Mouse (Mus musculus) ES-Bruce4 (cell line): ENCODE results near the gene E130208F15Rik. TPM values are rescaled to one million over a fixed set of nuclear protein-coding genes. Genes with fewer than 3 reads are reported as not detected.

Experiments used
- H3K27ac ChIP-seq: 2 replicates; pipeline ENCODE4 v1.5.1; 2012; ENCODE audit warnings: low read length, inconsistent platforms; ENCODE audit not compliant: insufficient read depth
- H3K27me3 ChIP-seq: 2 replicates; pipeline ENCODE4 v1.6.1; 2012; ENCODE audit warnings: mild to moderate bottlenecking, low read length, inconsistent platforms; ENCODE audit not compliant: control insufficient read depth, poor library complexity, insufficient read depth, severe bottlenecking
- H3K36me3 ChIP-seq: 2 replicates; pipeline ENCODE4 v1.6.1; 2012; ENCODE audit warnings: inconsistent platforms, mild to moderate bottlenecking, low read length, moderate library complexity; ENCODE audit not compliant: control insufficient read depth, poor library complexity, insufficient read depth, severe bottlenecking
- H3K4me1 ChIP-seq: one replicate; pipeline ENCODE4 v1.8.1; 2011; ENCODE audit warnings: low read length; ENCODE audit not compliant: control insufficient read depth, insufficient read depth
- H3K4me3 ChIP-seq: 2 replicates; pipeline ENCODE4 v1.5.1; 2011; ENCODE audit warnings: low read depth, mild to moderate bottlenecking, low read length
- H3K9ac ChIP-seq: 2 replicates; pipeline ENCODE4 v1.6.1; 2012; ENCODE audit warnings: low read depth, mild to moderate bottlenecking, inconsistent platforms; ENCODE audit not compliant: poor library complexity, severe bottlenecking
- H3K9me3 ChIP-seq: replicated peaks from 2 replicates; pipeline ENCODE4 v1.6.1; 2012; ENCODE audit warnings: mild to moderate bottlenecking, low read length, inconsistent platforms; ENCODE audit not compliant: control insufficient read depth, poor library complexity, insufficient read depth, severe bottlenecking
- CTCF ChIP-seq: IDR thresholded peaks from one replicate; pipeline ENCODE4 v1.8.1; 2011; ENCODE audit warnings: low read depth, low read length
- EP300 ChIP-seq: IDR thresholded peaks from 2 replicates; pipeline ENCODE4 v1.6.1; 2011; ENCODE audit warnings: low read depth, low read length; ENCODE audit not compliant: insufficient read depth
- POLR2A ChIP-seq: IDR thresholded peaks from one replicate; pipeline ENCODE4 v1.8.1; 2011; ENCODE audit warnings: low read length; ENCODE audit not compliant: insufficient read depth
- polyA plus RNA-seq: library from polyadenylated mRNA; stranded (reverse); fragments of >200 nt; gene quantifications from 2 replicates; pipeline ENCODE4 v1.2.4, GENCODE M21; 2011; ENCODE audit warnings: low read depth; ENCODE audit not compliant: missing spikeins, insufficient read depth, insufficient read length

The E130208F15Rik gene
- polyA plus RNA-seq, 1 experiment = 0.58 TPM

DNA sequence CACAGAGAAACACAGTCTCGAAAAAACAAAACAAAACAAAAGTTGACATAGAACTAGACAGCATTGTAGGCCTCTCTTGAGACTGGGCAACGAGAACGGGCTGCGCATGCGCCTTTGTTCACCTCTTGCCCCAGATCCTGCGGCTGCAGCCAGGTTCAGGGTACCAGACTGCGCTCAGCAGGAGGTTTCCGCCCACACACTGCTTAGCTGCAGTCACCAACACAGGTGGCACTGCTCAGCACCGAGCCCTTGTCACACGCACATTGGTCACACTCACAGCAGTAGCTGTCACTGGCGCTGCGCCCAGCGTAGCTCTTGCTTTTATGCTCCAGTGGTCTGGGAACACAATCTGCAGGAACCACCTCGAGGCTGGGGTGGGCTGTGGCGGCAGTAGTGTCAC lies 5.6 kb downstream of the E130208F15Rik start:
- Histone ChIP-seq H3K36me3 (no peaks in the 10 kb centered on the region), H3K4me3 (0 out of 2 replicates have a peak overlapping the region, but pooled peaks have one; percentile 10), H3K9ac (no peak overlapping the region), H3K9me3 (no peaks in the 10 kb centered on the region), H3K27ac (no peak overlapping the region), H3K27me3 (no peaks in the 10 kb centered on the region), H3K4me1 (no peaks in the 10 kb centered on the region)
- TF ChIP-seq POLR2A = no peak
- no peak for TF ChIP-seq EP300
- TF ChIP-seq CTCF = no peak

DNA sequence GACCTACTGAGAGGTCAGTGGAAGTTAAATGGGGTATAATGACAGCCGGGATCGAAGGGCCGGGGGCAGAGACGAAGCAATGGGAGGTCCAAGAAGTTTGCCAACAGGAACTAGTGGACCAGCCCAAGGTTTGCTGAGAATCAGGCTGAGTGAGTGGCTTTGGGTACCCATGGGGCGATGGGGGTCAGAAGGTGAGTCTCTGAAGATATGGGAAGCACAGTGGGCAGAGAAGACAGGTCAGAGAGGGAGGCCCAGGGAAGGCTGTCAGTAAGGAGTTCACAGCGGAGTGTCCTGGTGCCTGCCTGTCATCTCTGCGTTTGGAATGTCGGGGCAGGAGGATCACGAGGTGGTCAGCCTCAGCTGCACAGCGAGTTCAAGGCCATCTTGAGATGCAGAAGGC lies 6.8 kb downstream of the E130208F15Rik start:
- H3K27me3 ChIP-seq = no peaks in the 10 kb centered on the region
- H3K9me3 ChIP-seq = no peaks in the 10 kb centered on the region
- no peak overlapping the region for H3K4me3 ChIP-seq
- no peak overlapping the region for H3K27ac ChIP-seq
- H3K9ac ChIP-seq = no peak overlapping the region
- no peaks in the 10 kb centered on the region for H3K4me1 ChIP-seq
- H3K36me3 ChIP-seq = no peaks in the 10 kb centered on the region
- TF ChIP-seq POLR2A (no peak), EP300 (no peak), CTCF (no peak)

DNA sequence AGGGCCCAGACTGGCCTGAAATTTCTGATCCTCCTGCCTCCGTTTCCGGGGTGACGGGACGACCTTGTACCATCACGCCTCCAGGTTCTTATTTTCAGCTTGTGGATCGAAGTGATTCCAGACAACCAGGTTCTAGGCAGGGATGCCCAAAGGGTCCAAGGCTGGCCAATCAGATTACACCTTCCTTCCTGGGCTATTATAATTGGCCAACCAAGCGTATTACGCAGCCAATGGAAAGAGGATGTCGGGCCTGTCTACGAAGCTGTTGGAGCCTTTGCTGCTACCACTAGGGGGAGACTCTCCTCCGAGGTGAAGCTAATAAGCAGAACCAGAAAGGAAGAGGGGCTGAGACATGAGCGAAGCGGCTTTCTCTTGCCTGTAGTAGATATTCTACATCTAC lies 10.3 kb downstream of the E130208F15Rik start:
- H3K27me3 ChIP-seq = no peaks in the 10 kb centered on the region
- no peak overlapping the region for H3K27ac ChIP-seq
- peak; percentile 23 for TF ChIP-seq POLR2A
- peak; percentile 90 for TF ChIP-seq CTCF
- TF ChIP-seq EP300 = no peak
- peak overlapping the region; percentile 30; the same call in 1 of the 2 replicates for H3K4me3 ChIP-seq
- no peaks in the 10 kb centered on the region for H3K4me1 ChIP-seq
- no peaks in the 10 kb centered on the region for H3K9me3 ChIP-seq
- H3K9ac ChIP-seq = 0 out of 2 replicates have a peak overlapping the region, but pooled peaks have one; percentile 41
- H3K36me3 ChIP-seq = no peaks in the 10 kb centered on the region

DNA sequence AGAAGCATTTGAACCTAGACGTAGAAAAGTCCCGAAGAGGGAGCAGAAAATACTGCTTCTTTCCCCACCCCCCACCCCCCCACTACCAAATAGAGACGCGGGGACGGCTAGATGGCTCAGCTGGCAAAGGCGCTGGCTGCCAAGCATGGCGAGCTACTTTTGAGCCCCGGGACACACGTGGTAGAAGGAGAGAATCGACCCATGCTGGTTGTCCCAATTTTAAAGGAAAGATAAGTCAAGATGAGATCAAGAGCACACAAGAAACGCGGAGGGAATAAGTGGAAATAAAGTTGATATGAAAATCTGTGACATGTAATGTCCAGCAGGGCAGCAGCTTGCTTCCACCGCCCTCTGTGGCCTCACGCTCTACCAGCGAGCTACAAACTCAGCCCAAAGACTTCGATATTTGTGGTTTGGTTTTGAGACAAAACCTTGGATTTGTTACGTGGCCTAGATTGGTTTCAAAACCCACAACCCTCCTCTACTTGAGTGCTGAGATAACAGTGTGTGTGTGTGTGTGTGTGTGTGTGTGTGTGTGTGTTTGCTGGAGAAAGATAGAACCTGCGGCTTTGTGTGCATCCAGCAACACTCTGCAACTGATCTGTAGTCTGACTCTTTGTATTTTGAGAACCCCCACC lies 11.2 kb downstream of the E130208F15Rik start:
- H3K36me3 ChIP-seq = no peaks in the 10 kb centered on the region
- peak overlapping the region; percentile 41; the same call in 1 of the 2 replicates for H3K9ac ChIP-seq
- TF ChIP-seq EP300 (no peak), CTCF (no peak), POLR2A (no peak)
- H3K4me3 ChIP-seq = no peak overlapping the region
- no peaks in the 10 kb centered on the region for H3K27me3 ChIP-seq
- H3K27ac ChIP-seq = no peak overlapping the region
- H3K4me1 ChIP-seq = no peaks in the 10 kb centered on the region
- no peaks in the 10 kb centered on the region for H3K9me3 ChIP-seq

DNA sequence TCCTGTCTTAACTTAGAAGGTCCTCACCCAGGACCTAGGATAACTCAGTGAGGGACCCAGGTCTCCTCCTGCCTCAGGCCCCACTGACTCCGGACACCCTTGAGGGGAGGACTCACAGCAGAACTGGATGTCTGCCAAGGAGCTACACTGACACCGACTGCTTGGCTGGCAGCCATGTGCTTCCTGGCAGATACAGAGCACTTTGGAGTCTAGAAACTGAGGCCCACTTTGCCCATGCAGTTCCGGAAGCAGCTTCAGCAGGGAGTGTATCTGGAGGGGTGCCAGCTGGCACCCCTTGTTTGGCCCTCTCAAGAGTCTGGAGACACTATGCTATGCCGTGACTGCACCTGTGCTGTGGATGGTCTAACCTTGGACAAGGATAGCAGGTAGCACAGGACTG lies 11.9 kb downstream of the E130208F15Rik start:
- Histone ChIP-seq H3K4me3 (no peak overlapping the region), H3K4me1 (no peaks in the 10 kb centered on the region), H3K27me3 (no peaks in the 10 kb centered on the region), H3K9me3 (no peaks in the 10 kb centered on the region), H3K27ac (no peak overlapping the region), H3K36me3 (no peaks in the 10 kb centered on the region), H3K9ac (no peak overlapping the region)
- no peak for TF ChIP-seq POLR2A
- TF ChIP-seq CTCF = no peak
- TF ChIP-seq EP300 = no peak

DNA sequence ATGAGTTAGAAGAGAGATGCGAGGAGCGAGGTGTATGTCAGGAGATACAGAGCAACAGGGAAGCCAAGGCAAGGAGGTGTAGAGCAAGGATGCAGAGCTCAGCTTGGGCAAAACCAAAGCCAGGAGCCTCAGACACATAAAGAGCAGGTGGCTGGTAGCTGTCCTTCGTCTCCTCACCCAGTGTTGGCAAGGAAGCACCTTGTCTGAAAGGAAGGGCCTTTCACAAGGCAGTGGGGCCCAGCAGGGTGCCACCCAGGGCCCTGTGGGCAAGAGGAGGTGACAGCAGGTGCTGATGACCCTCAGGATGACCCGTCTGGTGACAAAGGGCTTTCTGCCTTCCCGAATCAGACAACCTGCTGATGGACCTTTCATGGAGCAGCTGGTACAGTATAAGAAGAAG lies 13.0 kb downstream of the E130208F15Rik start:
- Histone ChIP-seq H3K27ac (no peak overlapping the region), H3K9me3 (no peaks in the 10 kb centered on the region), H3K9ac (no peak overlapping the region), H3K4me1 (no peaks in the 10 kb centered on the region), H3K27me3 (no peaks in the 10 kb centered on the region), H3K4me3 (no peak overlapping the region), H3K36me3 (no peaks in the 10 kb centered on the region)
- no peak for TF ChIP-seq EP300
